Mouse (Mus musculus): ENCODE results near the gene Xpa.

DNA sequence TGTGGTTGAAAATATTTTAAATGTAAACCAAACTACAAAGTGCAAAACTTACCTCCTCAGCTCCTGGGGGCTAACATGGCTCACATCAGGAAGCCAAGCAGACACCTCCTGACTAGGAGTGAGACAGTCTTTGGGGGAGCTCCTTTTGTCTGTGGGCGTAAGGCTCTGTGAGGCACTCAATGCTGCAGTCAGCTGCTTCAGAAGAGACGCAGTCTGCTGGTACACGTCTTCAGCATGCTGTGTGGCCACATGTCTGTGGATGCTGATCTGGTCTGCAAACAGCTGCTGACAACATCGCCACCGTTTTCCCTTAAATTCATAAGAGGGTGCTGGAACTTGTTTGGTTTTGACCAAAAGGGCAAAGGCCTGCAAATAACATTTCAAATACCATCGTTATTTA is 64.3 kb downstream of the Xpa start:
- TF ChIP-seq CTCF (IDR thresholded peaks at IDR 0.05; ENCODE audit: borderline replicate concordance, insufficient read depth, low read depth, low read length) (no peak), POLR2A (IDR thresholded peaks at IDR 0.05; ENCODE audit: borderline replicate concordance, insufficient read depth, low read length) (no peak)

Measured in cerebellum, adult 2 months (tissue).